Mouse (Mus musculus) liver, embryonic 14.5 days (tissue): ENCODE data around the gene Srarp. TPM values are rescaled to one million over a fixed set of nuclear protein-coding genes. Genes with fewer than 3 reads are reported as not detected.

ENCODE experiments used
- ATAC-seq: fragments of 200-750 bp; cut with Nextera tagmentation; 2 replicates; pipeline ENCODE4 v1.8.0; 2017; ENCODE audit warnings: moderate number of reproducible peaks, mild to moderate bottlenecking, moderate library complexity; ENCODE audit not compliant: insufficient read depth
- DNase-seq, 3 experiments: peaks; one replicate each; pipeline ENCODE4 v3.0.0-alpha.2; 2012 to 2013; ENCODE audit warnings: low read depth in 3 of 3, low spot score in 3 of 3
- H3K27ac ChIP-seq: fragments of 300-500 bp; sonication (generic); 2 replicates; pipeline ENCODE4 v1.5.1; 2014; ENCODE audit warnings: moderate library complexity, mild to moderate bottlenecking, control low read depth, inconsistent platforms
- H3K27me3 ChIP-seq: fragments of 300-500 bp; sonication (generic); 2 replicates; pipeline ENCODE4 v1.6.1; 2014; ENCODE audit warnings: mild to moderate bottlenecking, low read length, moderate library complexity; ENCODE audit not compliant: control insufficient read depth, insufficient read depth
- H3K36me3 ChIP-seq: fragments of 300-500 bp; sonication (generic); replicated peaks from 2 replicates; pipeline ENCODE4 v1.6.1; 2014; ENCODE audit warnings: low read depth; ENCODE audit not compliant: control insufficient read depth, insufficient read depth
- H3K4me1 ChIP-seq, 2 experiments: fragments of 200-500 bp in 1 of 2; fragments of 300-500 bp in 1 of 2; sonication (generic) in 1 of 2; replicated peaks; 2 replicates each; pipeline ENCODE4 v1.6.1; 2012 to 2014; ENCODE audit warnings: antibody characterized with exemption in 1 of 2, inconsistent platforms in 1 of 2, low read length in 1 of 2; ENCODE audit not compliant: control insufficient read depth in 2 of 2, insufficient read depth in 2 of 2
- H3K4me2 ChIP-seq: fragments of 300-500 bp; sonication (generic); 2 replicates; pipeline ENCODE4 v1.6.1; 2014; ENCODE audit warnings: low read depth, mild to moderate bottlenecking, control low read depth, moderate library complexity
- H3K4me3 ChIP-seq, 2 experiments: fragments of 200-500 bp in 1 of 2; fragments of 300-500 bp in 1 of 2; sonication (generic) in 1 of 2; 2 replicates each; pipeline ENCODE4 v1.5.1; 2012 to 2014; ENCODE audit warnings: low read depth in 2 of 2, low read length in 2 of 2, mild to moderate bottlenecking in 2 of 2, control low read depth in 1 of 2, inconsistent platforms in 1 of 2, moderate library complexity in 1 of 2; ENCODE audit not compliant: insufficient read depth in 1 of 2
- H3K9ac ChIP-seq: fragments of 300-500 bp; sonication (generic); replicated peaks from 2 replicates; pipeline ENCODE4 v1.6.1; 2014; ENCODE audit warnings: mild to moderate bottlenecking, control low read depth, moderate library complexity
- H3K9me3 ChIP-seq: fragments of 300-500 bp; sonication (generic); 2 replicates; pipeline ENCODE4 v1.6.1; 2016; ENCODE audit warnings: low read length, mixed read lengths; ENCODE audit not compliant: control insufficient read depth
- CTCF ChIP-seq: IDR thresholded peaks from 2 replicates; pipeline ENCODE4 v1.5.1; 2016; ENCODE audit warnings: antibody characterized with exemption, low read depth, control low read depth
- EP300 ChIP-seq: IDR thresholded peaks from 2 replicates; pipeline ENCODE4 v1.6.1; 2016; ENCODE audit warnings: antibody characterized with exemption, low read depth
- WGBS: fragments of 180-500 bp; shearing (Covaris S2); extraction: QIAGEN DNeasy Blood & Tissue Kit; methylation state at CpG from one replicate; pipeline ENCODE4 v1.1.7; 2014; ENCODE audit not compliant: insufficient replicate concordance; 5-methylcytosine and 5-hydroxymethylcytosine counted together
- polyA plus RNA-seq, 2 experiments: library from polyadenylated mRNA; depleted of rRNA in 1 of 2; stranded (reverse) in 1 of 2; unstranded in 1 of 2; fragments of >200 nt; fragmentation: Nextera tagmentation in 1 of 2; extraction: Ambion mirVana in 1 of 2; gene quantifications; 2 replicates each; pipeline versions ENCODE4 v1.2.1 to v1.2.3; 2012 to 2014

Srarp gene
- polyA plus RNA-seq, 2 experiments: not detected

DNA sequence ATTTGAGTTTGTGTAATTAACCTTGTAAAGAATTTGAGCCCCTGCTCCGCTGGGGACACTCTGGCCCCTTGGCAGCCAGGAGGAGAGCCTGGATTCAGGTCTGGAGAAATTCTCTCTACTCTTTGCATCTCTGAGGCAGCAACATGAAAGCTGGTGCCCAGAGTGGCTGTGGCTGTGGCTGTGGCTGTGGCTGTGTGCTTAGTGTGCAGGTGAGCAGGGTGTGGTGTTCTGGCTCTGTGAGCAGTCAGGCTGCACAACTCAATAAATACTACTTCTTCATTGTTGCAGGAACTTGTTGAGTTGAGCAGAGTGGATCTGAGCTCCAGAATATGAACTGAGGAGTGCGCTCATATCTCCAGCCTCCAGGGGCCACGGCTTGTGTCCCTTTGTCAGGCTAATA is 23.0 kb upstream of the Srarp start:
- no peaks in the 10 kb centered on the region for H3K9me3 ChIP-seq
- H3K4me2 ChIP-seq: no peak overlapping the region
- H3K27ac ChIP-seq: no peak overlapping the region
- no peaks in the 10 kb centered on the region for H3K4me1 ChIP-seq
- ATAC-seq: no peak
- WGBS: 81% methylated on average over 3 of the region's 3 CpGs
- H3K36me3 ChIP-seq: no peaks in the 10 kb centered on the region
- no peak for DNase-seq
- TF ChIP-seq CTCF (no peak), EP300 (no peak)
- no peaks in the 10 kb centered on the region for H3K27me3 ChIP-seq
- H3K4me3 ChIP-seq: no peak overlapping the region
- no peak overlapping the region for H3K9ac ChIP-seq

DNA sequence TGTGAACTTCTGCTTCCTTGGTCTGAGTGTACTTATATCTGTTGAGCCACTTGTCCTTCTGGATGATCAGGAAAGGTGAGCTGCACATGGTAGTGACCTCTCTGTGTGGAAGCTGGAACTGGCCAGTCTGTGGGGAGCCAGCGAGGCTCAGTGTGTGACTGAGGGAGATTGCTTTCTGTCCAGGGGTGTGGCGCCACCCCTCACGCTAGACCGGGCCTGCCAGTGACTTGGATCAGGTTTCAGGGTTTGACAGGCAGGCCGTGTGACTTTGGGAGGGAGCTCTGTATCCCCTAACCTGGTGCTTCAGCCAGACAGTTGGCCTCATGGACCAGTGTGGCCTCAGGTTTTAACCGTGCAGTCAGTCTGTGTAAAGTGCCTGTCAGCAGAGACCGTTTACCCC is 22.3 kb upstream of the Srarp start:
- Histone ChIP-seq H3K4me2 (no peak overlapping the region), H3K4me1 (no peaks in the 10 kb centered on the region), H3K27ac (no peak overlapping the region), H3K27me3 (no peaks in the 10 kb centered on the region), H3K9me3 (no peaks in the 10 kb centered on the region), H3K4me3 (no peak overlapping the region), H3K36me3 (no peaks in the 10 kb centered on the region; the same call in 1 of the 2 replicates), H3K9ac (no peak overlapping the region)
- ATAC-seq (no peak), DNase-seq (no peak)
- 58% methylated on average over 7 of the region's 7 CpGs for WGBS
- TF ChIP-seq EP300 (no peak), CTCF (no peak)

GRCm38 (mm10) chr4:141456193-141456938 is 20.5 kb upstream of the Srarp start:
- no peaks in the 10 kb centered on the region for H3K9me3 ChIP-seq
- H3K4me1 ChIP-seq: no peaks in the 10 kb centered on the region
- WGBS: 76% methylated on average over 14 of the region's 14 CpGs
- H3K27me3 ChIP-seq: no peaks in the 10 kb centered on the region
- ATAC-seq (no peak), DNase-seq (no peak)
- H3K9ac ChIP-seq: no peak overlapping the region
- H3K4me3 ChIP-seq: no peak overlapping the region
- H3K4me2 ChIP-seq: no peak overlapping the region
- TF ChIP-seq EP300: no peak
- H3K36me3 ChIP-seq: no peaks in the 10 kb centered on the region; the same call in 1 of the 2 replicates
- no peak overlapping the region for H3K27ac ChIP-seq

DNA sequence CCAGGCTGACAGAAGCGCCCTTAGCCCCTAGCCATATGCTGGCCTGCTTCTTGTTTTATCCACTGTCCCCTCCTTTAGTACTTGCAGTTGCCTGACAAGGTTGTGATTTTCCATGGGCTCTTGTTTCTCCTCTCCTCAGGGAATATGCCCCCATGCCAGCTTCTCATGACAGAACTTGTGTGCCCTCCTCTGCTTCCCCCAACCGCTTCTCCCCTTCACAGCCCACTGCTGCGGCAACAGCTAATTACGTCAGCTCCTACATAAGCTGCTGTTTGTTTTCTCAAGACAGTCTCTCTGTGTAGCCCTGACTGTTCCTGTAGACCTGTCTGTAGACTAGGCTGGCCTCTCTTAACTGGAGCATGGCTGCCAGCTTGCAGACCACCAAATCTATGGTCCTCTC is 19.6 kb upstream of the Srarp start:
- no peak overlapping the region for H3K9ac ChIP-seq
- no peaks in the 10 kb centered on the region for H3K4me1 ChIP-seq
- DNase-seq: no peak
- no peak overlapping the region for H3K4me2 ChIP-seq
- ATAC-seq: no peak
- no peak overlapping the region for H3K27ac ChIP-seq
- no peak overlapping the region for H3K4me3 ChIP-seq
- H3K36me3 ChIP-seq: no peaks in the 10 kb centered on the region; the same call in 1 of the 2 replicates
- no peaks in the 10 kb centered on the region for H3K9me3 ChIP-seq
- TF ChIP-seq EP300 (no peak), CTCF (no peak)
- 82% methylated on average over 4 of the region's 4 CpGs for WGBS
- H3K27me3 ChIP-seq: no peaks in the 10 kb centered on the region

DNA sequence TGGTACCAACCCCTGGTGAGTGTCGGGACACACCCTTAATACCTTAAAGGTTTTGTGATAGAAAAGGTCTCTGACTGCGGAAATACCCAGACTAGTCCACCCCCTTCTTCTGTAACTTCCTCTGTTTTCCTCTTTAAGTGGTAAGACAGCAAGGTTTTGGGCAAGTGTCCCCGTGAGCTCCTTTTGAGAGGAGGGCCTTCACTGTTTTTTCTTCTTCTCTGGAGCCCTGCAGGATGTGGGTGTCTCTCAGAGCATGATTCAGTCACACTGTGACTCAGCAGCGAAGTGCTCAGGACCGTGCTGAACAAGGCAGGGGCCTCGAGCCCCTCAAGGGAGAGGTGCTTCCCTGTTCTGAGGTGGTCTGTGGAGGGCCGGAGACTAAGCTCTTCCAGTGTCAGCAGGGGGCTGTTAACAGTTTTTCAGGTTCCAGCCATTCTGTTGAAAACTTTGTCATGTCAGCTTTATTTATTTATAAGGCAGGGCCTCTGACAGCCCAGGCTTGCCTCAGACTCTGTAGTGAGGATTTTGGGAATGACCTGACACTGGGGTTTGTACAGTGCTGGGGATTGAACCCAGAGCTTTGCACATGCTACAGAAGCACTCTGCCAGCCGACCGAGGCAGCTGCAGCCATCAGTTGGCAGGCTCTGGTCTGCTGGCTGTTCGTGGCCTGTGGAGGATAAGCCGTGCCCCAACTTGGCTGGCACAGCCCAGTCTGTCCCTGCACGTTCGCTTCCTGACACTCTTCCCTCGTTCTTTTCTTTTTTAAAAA is 18.9 kb upstream of the Srarp start:
- H3K9me3 ChIP-seq: no peaks in the 10 kb centered on the region
- H3K4me3 ChIP-seq: no peak overlapping the region
- ATAC-seq: no peak
- TF ChIP-seq CTCF: no peak
- TF ChIP-seq EP300: no peak
- H3K27ac ChIP-seq: no peak overlapping the region
- H3K36me3 ChIP-seq: no peaks in the 10 kb centered on the region; the same call in 1 of the 2 replicates
- DNase-seq: no peak
- no peak overlapping the region for H3K4me2 ChIP-seq
- H3K4me1 ChIP-seq: no peaks in the 10 kb centered on the region
- H3K9ac ChIP-seq: no peak overlapping the region
- 53% methylated on average over 14 of the region's 14 CpGs for WGBS
- H3K27me3 ChIP-seq: no peaks in the 10 kb centered on the region
